Mouse (Mus musculus): Measurements from ENCODE around the gene Chst14.

- TF ChIP-seq CTCF (IDR thresholded peaks at IDR 0.05) (no peak; the same call in 1 of the 2 replicates), POLR2A (IDR thresholded peaks at IDR 0.05; ENCODE audit: insufficient read depth, low read depth, low read length) (no peak), EP300 (IDR thresholded peaks at IDR 0.05; ENCODE audit: insufficient read depth, low read depth, low read length) (no peak)
These were observed 25.5 kb upstream of the Chst14 start for GRCm38 (mm10) chr2:118900826-118901140.

Measured in heart, adult 2 months (tissue).